Mouse (Mus musculus) C2C12 (cell line): ENCODE measurements at regions not wholly inside any gene's neighbourhood (a gene's known extent, or its start where the extent isn't known, plus 50 kb on each side); places are given as distances from the start of the nearest gene placed in this dataset.

Experiments
- CEBPB ChIP-seq: IDR thresholded peaks from one replicate; pipeline ENCODE4 v1.6.1; 2011; ENCODE audit warnings: low read depth, mild to moderate bottlenecking, control low read depth, moderate library complexity
- CTCF ChIP-seq: IDR thresholded peaks from one replicate; pipeline ENCODE4 v1.5.1; 2011; ENCODE audit not compliant: control insufficient read depth, insufficient read depth, insufficient read length
- MAX ChIP-seq: IDR thresholded peaks from one replicate; pipeline ENCODE4 v1.6.1; 2011; ENCODE audit warnings: mild to moderate bottlenecking, control low read depth
- MYOD1 ChIP-seq: IDR thresholded peaks from one replicate; pipeline ENCODE4 v1.6.1; 2011; ENCODE audit warnings: low read depth; ENCODE audit not compliant: control insufficient read depth, insufficient read length
- USF1 ChIP-seq: IDR thresholded peaks from one replicate; pipeline ENCODE4 v1.6.1; 2011; ENCODE audit warnings: low read depth, mild to moderate bottlenecking, control low read depth, moderate library complexity

DNA sequence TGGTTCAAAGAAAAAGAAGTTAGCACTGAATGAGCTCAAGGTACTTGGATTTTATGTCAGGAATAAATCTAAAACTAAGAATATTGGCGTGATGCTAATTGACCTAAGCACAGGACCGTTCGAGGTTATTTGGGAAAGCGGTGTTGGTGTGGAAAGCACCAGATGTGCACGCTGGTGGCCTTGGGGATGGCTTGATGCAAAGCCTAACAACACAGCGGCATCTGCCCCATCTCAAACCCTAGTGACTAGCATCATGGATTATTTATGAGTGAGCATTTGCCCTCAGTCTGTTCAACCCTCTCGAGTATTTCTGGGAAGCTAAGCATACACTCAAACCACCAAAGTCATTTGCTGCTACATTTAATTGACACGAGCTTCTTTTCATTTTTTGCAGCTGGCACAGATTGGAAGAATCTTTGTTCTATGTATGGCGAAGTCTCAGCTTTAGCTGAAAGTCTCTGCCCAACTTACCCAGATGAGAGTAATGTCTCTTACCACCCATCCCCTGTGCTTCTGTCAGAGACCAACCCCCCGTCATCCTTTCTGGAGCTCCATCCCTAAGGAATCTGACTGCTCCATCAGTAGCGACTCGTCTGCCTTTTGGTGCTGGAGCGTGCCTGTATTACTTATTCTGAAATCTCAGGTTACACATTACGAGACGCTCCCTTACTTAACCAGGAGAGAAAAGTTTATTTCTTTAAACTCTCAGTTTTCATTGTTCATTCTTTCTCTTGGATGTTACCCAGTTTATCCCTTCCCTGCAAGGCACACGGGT lies 257.8 kb upstream of the Gm12728 start:
- no peak for TF ChIP-seq CTCF
- no peak for TF ChIP-seq MAX
- TF ChIP-seq MYOD1 = no peak
- no peak for TF ChIP-seq USF1
- TF ChIP-seq CEBPB = no peak
